In the genomic region with DNA sequence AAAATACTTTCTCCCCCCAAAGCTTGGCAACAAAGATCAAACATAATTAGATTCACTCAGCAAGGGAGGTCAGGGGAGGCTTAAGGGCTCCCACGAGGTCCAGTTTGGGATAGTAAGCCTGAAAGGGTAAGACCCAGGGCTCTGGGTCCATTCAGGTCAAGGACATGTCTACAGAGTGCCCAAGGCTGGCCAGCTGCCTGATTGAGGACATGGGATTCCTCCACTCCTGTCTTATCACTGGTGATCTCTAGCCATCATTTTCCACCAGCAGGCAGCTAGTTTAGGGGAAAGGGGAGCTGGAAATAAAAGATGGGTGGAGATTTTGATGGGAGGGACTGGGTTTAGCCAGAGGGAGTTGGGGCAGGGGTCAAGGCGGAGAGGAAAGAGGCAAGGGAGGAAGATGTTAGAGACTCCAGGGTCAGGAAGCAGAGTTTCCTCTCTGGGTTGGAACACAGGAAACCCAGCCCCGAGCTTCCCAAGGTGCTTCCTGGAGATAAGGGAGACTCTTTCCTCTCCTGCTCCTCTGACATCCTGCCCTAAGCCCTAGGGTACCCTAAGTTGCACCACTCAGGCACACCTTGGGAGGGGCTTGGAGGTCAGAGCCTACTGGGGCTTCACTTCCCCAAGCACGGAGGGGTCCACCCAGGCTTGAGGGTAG, we compare ENCODE assay signal across 8 mouse cellular contexts. TPM values are rescaled to one million over a fixed set of nuclear protein-coding genes. Genes with fewer than 3 reads are reported as not detected.
DNase-seq lines count a peak whose midpoint lies in the region; ATAC-seq and TF ChIP-seq lines count a peak whose summit lies in the region.

No protein-coding gene starts in this region.

- WGBS in midbrain, embryonic 10.5 days = 20% methylated on average over 4 of the region's 4 CpGs
- 27% methylated on average over 4 of the region's 4 CpGs for WGBS in midbrain, embryonic 14.5 days
- WGBS in heart, postnatal 0 days = 30% methylated on average over 4 of the region's 4 CpGs

- no peak for ATAC-seq in midbrain, embryonic 14.5 days (ENCODE audit: low FRiP score, low TSS enrichment)
- ATAC-seq in heart, postnatal 0 days (ENCODE audit: insufficient read depth, low read depth) = peak; percentile 84
- peak; percentile 43 for ATAC-seq in megakaryocyte progenitor cell, adult 5-6 weeks (replicated peaks; ENCODE audit: poor library complexity)

- no peak overlapping the region for H3K4me2 ChIP-seq in midbrain, embryonic 14.5 days (ENCODE audit: low read length)
- H3K4me2 ChIP-seq in heart, postnatal 0 days (ENCODE audit: low read depth, low read length) = no peak overlapping the region

- peaks cover 57% of the 10 kb centered on the region for H3K27me3 ChIP-seq in midbrain, embryonic 10.5 days (ENCODE audit: low read depth, poor library complexity, severe bottlenecking)
- H3K27me3 ChIP-seq in midbrain, embryonic 14.5 days (ENCODE audit: control insufficient read depth, insufficient read depth, low read length) = peaks cover 11% of the 10 kb centered on the region; the same call in 1 of the 2 replicates
- peaks cover 52% of the 10 kb centered on the region for H3K27me3 ChIP-seq in heart, postnatal 0 days (ENCODE audit: control insufficient read depth, insufficient read depth, low read length)

- no peaks in the 10 kb centered on the region for H3K9me3 ChIP-seq in midbrain, embryonic 10.5 days (replicated peaks)
- no peaks in the 10 kb centered on the region; the same call in 1 of the 2 replicates for H3K9me3 ChIP-seq in midbrain, embryonic 14.5 days (ENCODE audit: control insufficient read depth, low read length)
- 0 out of 2 replicates have a peak, but pooled peaks cover under 1% of the 10 kb centered on the region for H3K9me3 ChIP-seq in heart, postnatal 0 days (replicated peaks; ENCODE audit: control insufficient read depth, low read length)

- H3K27ac ChIP-seq in midbrain, embryonic 10.5 days (replicated peaks) = no peak overlapping the region
- H3K27ac ChIP-seq in midbrain, embryonic 14.5 days (replicated peaks; ENCODE audit: low read depth, low read length) = no peak overlapping the region
- H3K27ac ChIP-seq in heart, postnatal 0 days (ENCODE audit: low read depth) = peak overlapping the region; percentile 84

- TF ChIP-seq CTCF in heart, postnatal 0 days (IDR thresholded peaks at IDR 0.05; ENCODE audit: low read depth) = no peak

- H3K36me3 ChIP-seq in midbrain, embryonic 10.5 days = no peaks in the 10 kb centered on the region
- no peaks in the 10 kb centered on the region for H3K36me3 ChIP-seq in midbrain, embryonic 14.5 days (ENCODE audit: control insufficient read depth, insufficient read depth, low read length)
- H3K36me3 ChIP-seq in heart, postnatal 0 days (replicated peaks; ENCODE audit: control insufficient read depth, insufficient read depth, low read length) = no peaks in the 10 kb centered on the region

- peak; percentile 99 for TF ChIP-seq EP300 in heart, postnatal 0 days (IDR thresholded peaks at IDR 0.05; ENCODE audit: low read depth)

- peak overlapping the region; percentile 83 for H3K4me3 ChIP-seq in midbrain, embryonic 10.5 days
- H3K4me3 ChIP-seq in midbrain, embryonic 14.5 days (replicated peaks; ENCODE audit: low read depth, low read length) = no peak overlapping the region
- H3K4me3 ChIP-seq in heart, postnatal 0 days (ENCODE audit: low read depth, low read length) = peak overlapping the region; percentile 73

- H3K9ac ChIP-seq in midbrain, embryonic 14.5 days (replicated peaks; ENCODE audit: low read length) = no peak overlapping the region
- H3K9ac ChIP-seq in heart, postnatal 0 days (replicated peaks; ENCODE audit: low read depth, low read length) = peak overlapping the region; percentile 54

- peaks cover 48% of the 10 kb centered on the region for H3K4me1 ChIP-seq in midbrain, embryonic 10.5 days
- peaks cover 16% of the 10 kb centered on the region for H3K4me1 ChIP-seq in midbrain, embryonic 14.5 days (ENCODE audit: control insufficient read depth, insufficient read depth, low read length)
- H3K4me1 ChIP-seq in heart, postnatal 0 days (ENCODE audit: control insufficient read depth, insufficient read depth) = no peaks in the 10 kb centered on the region; the same call in 1 of the 2 replicates

- DNase-seq in midbrain, embryonic 10.5 days (ENCODE audit: low spot score) = no peak
- DNase-seq in midbrain, embryonic 14.5 days = no peak
- DNase-seq in heart, postnatal 0 days (ENCODE audit: low spot score) = peak; percentile 81
- peak; percentile 65 to 89 for DNase-seq in kidney, postnatal 25 days
- no peak for DNase-seq in right cerebral cortex, postnatal 4 days
- no peak for DNase-seq in right cerebral cortex, postnatal 36 days (ENCODE audit: low spot score in 2 of 2)
- no peak for DNase-seq in ovary, adult 18-20 months (ENCODE audit: low spot score)

RNA-seq across cellular contexts. Expression of a gene that starts 1.9 kb away (rescaled TPM):
- 2.1 and 2.6 TPM in 2 replicates for polyA plus RNA-seq in midbrain, embryonic 10.5 days (2016; fragmentation: Nextera tagmentation; extraction: Ambion mirVana)
- polyA plus RNA-seq in midbrain, embryonic 14.5 days (2014; fragmentation: Nextera tagmentation; extraction: Ambion mirVana) = 9.9 and 11.5 TPM in 2 replicates
- total RNA-seq in heart, postnatal 0 days (2014; rRNA removed; ENCODE audit: low replicate concordance) = 17.1 and 26.5 TPM in 2 replicates
- 0.81 and 1.1 TPM in 2 replicates for polyA plus RNA-seq in heart, postnatal 0 days (2015; fragmentation: Nextera tagmentation; extraction: Ambion mirVana)
- 1.8 and 4.2 TPM in 2 replicates for total RNA-seq in megakaryocyte progenitor cell, adult 5-6 weeks (2015)
- total RNA-seq in megakaryocyte progenitor cell, adult 5-6 weeks (2017) = 1.3 and 3.1 TPM in 2 replicates

RNA-seq across cellular contexts. Expression of a gene that starts 20.3 kb away (rescaled TPM):
- 13.5 and 14.0 TPM in 2 replicates for polyA plus RNA-seq in midbrain, embryonic 10.5 days (2016; fragmentation: Nextera tagmentation; extraction: Ambion mirVana)
- 16.0 and 21.7 TPM in 2 replicates for polyA plus RNA-seq in midbrain, embryonic 14.5 days (2014; fragmentation: Nextera tagmentation; extraction: Ambion mirVana)
- total RNA-seq in heart, postnatal 0 days (2014; rRNA removed; ENCODE audit: low replicate concordance) = 14.1 and 17.6 TPM in 2 replicates
- 10.4 and 12.7 TPM in 2 replicates for polyA plus RNA-seq in heart, postnatal 0 days (2015; fragmentation: Nextera tagmentation; extraction: Ambion mirVana)
- total RNA-seq in megakaryocyte progenitor cell, adult 5-6 weeks (2015) = 7.1 and 7.3 TPM in 2 replicates
- 8.8 and 13.9 TPM in 2 replicates for total RNA-seq in megakaryocyte progenitor cell, adult 5-6 weeks (2017)

RNA-seq across cellular contexts. Expression of a gene that starts 43.8 kb away (rescaled TPM):
- polyA plus RNA-seq in midbrain, embryonic 10.5 days (2016; fragmentation: Nextera tagmentation; extraction: Ambion mirVana) = 26.4 and 38.3 TPM in 2 replicates
- polyA plus RNA-seq in midbrain, embryonic 14.5 days (2014; fragmentation: Nextera tagmentation; extraction: Ambion mirVana) = 57.6 and 61.6 TPM in 2 replicates
- total RNA-seq in heart, postnatal 0 days (2014; rRNA removed; ENCODE audit: low replicate concordance) = 0.84 TPM in 1 of 2 replicates, not detected in the other
- 0.15 and 0.23 TPM in 2 replicates for polyA plus RNA-seq in heart, postnatal 0 days (2015; fragmentation: Nextera tagmentation; extraction: Ambion mirVana)
- not detected in 2 replicates for total RNA-seq in megakaryocyte progenitor cell, adult 5-6 weeks (2015)
- not detected in 2 replicates for total RNA-seq in megakaryocyte progenitor cell, adult 5-6 weeks (2017)

Comparison
In these comparisons a context has a peak if more than half of its experiments do, and no peak if none do; other contexts are left out.
1. DNase-seq: peak in heart, postnatal 0 days (single experiment) and kidney, postnatal 25 days (2 of 2); none in midbrain, embryonic 10.5 days (single experiment), midbrain, embryonic 14.5 days (single experiment), right cerebral cortex, postnatal 4 days (single experiment), right cerebral cortex, postnatal 36 days (0 of 2) and ovary, adult 18-20 months (single experiment).
2. RNA of a gene that starts 43.8 kb away (polyA plus RNA-seq): 57.6 to 61.6 TPM in midbrain, embryonic 14.5 days and 26.4 to 38.3 TPM in midbrain, embryonic 10.5 days; 0.15 to 0.23 TPM in heart, postnatal 0 days; every median in the first group is over 10 times any median in the second.